Mouse (Mus musculus): ENCODE results near the gene Polr3g. TPM values are rescaled to one million over a fixed set of nuclear protein-coding genes. Genes with fewer than 3 reads are reported as not detected.
"Not testable (repeated sequence)": the region's sequence is repeated elsewhere in the genome, so short reads cannot be mapped to it uniquely, and the experiment has no call there.

Gene Polr3g
- polyA plus RNA-seq, 1 experiment from 2014 or later = 16.1 TPM

DNA sequence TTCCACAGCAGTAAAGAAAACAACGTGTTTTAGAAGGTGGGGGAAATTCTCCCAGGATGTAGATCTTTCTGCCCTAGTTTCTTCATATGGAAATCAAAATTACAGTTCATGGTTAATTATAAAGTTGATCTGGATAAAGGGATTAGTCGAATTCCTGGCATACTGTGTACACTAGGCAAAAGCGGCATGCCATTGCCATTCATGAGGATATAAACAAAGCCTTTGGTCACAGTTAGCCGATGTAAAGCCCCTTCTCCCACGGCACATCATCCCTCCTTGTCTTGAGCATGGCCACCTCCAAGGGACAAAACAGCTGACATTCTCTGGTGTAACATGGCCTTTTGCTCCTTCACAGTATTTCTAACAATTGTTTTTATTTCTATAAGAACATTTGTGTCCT lies 80.2 kb downstream of the Polr3g start:
- Histone ChIP-seq H3K4me2 (ENCODE audit: low read depth, severe bottlenecking) (no peak overlapping the region), H3K4me3 (ENCODE audit: low read depth, low read length) (no peak overlapping the region), H3K4me1 (ENCODE audit: control insufficient read depth, insufficient read depth, low read length) (0 out of 2 replicates have a peak, but pooled peaks cover 2% of the 10 kb centered on the region), H3K36me3 (ENCODE audit: control insufficient read depth, insufficient read depth, low read length) (no peaks in the 10 kb centered on the region), H3K9ac (ENCODE audit: low read length) (no peak overlapping the region), H3K27ac (replicated peaks; ENCODE audit: low read depth, low read length) (no peak overlapping the region), H3K9me3 (ENCODE audit: control insufficient read depth, low read length) (no peaks in the 10 kb centered on the region), H3K27me3 (ENCODE audit: control insufficient read depth, insufficient read depth, low read length) (peaks cover 10% of the 10 kb centered on the region)
- ATAC-seq (ENCODE audit: insufficient number of reproducible peaks, low FRiP score, low TSS enrichment, low read depth) = no peak
- 79% methylated on average over 5 of the region's 5 CpGs for WGBS
- DNase-seq (ENCODE audit: low spot score) = no peak

DNA sequence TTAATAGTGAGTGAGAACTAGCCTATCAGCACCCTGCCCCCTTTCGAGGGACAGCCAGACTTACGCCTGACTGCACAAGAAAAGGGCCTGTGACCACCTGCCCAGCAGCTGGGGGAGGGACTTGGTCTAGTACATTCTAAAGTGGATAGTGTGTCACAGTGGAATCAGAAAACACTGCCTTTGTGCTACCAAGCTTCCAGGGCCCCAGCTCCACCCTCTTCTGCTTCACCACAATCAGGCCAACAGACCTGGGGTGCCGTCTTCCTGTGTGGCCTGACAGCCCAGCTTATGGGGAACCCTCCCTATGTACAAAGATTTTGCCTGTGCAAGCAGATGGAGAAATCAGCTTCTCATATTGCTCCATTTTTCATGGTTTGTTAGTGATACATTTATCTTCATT lies 81.4 kb downstream of the Polr3g start:
- ATAC-seq (ENCODE audit: insufficient number of reproducible peaks, low FRiP score, low TSS enrichment, low read depth) = no peak

DNA sequence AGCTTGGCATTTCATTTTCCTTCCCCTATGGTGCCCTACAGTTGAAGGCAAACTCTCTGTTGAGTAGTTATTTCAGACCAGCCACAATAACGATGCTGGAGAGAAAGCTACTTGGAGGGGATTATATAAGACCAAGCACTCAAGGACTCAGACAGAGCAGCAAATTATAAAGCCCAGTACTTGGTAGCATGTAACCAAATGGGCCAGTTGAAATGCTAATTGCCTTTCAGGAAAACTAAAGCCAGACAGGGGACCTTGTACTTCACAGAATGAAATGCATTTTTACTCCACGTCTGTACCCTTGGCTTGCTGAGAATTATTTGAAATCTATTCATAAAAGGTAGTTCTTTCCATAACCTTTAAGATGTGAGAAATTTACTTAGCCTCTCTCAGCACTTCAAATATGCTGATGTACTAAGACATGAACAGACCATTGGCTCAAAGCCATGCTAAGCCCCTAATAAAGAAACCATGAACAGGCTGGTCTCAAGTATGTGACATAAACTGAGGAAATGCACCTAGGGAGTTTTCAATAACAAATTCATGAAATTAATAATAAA lies 82.1 kb downstream of the Polr3g start:
- Histone ChIP-seq H3K9ac (ENCODE audit: low read length) (no peak overlapping the region), H3K4me3 (ENCODE audit: low read depth, low read length) (no peak overlapping the region), H3K4me1 (ENCODE audit: control insufficient read depth, insufficient read depth, low read length) (0 out of 2 replicates have a peak, but pooled peaks cover 2% of the 10 kb centered on the region), H3K4me2 (ENCODE audit: low read depth, severe bottlenecking) (no peak overlapping the region), H3K27ac (replicated peaks; ENCODE audit: low read depth, low read length) (no peak overlapping the region), H3K9me3 (ENCODE audit: control insufficient read depth, low read length) (no peaks in the 10 kb centered on the region), H3K36me3 (ENCODE audit: control insufficient read depth, insufficient read depth, low read length) (no peaks in the 10 kb centered on the region), H3K27me3 (ENCODE audit: control insufficient read depth, insufficient read depth, low read length) (peaks cover 10% of the 10 kb centered on the region)
- DNase-seq (ENCODE audit: low spot score) (no peak), ATAC-seq (ENCODE audit: insufficient number of reproducible peaks, low FRiP score, low TSS enrichment, low read depth) (no peak)
- 52% methylated on average over 2 of the region's 2 CpGs for WGBS

More for the DNA sequence above, 81.4 kb downstream of the Polr3g start:
- Histone ChIP-seq H3K4me3 (ENCODE audit: low read depth, low read length) (no peak overlapping the region), H3K4me2 (ENCODE audit: low read depth, severe bottlenecking) (no peak overlapping the region), H3K4me1 (ENCODE audit: control insufficient read depth, insufficient read depth, low read length) (0 out of 2 replicates have a peak, but pooled peaks cover 2% of the 10 kb centered on the region), H3K36me3 (ENCODE audit: control insufficient read depth, insufficient read depth, low read length) (no peaks in the 10 kb centered on the region), H3K27me3 (ENCODE audit: control insufficient read depth, insufficient read depth, low read length) (peaks cover 10% of the 10 kb centered on the region), H3K9me3 (ENCODE audit: control insufficient read depth, low read length) (no peaks in the 10 kb centered on the region), H3K27ac (replicated peaks; ENCODE audit: low read depth, low read length) (no peak overlapping the region), H3K9ac (ENCODE audit: low read length) (no peak overlapping the region)
- no peak for DNase-seq (ENCODE audit: low spot score)
- WGBS = 67% methylated on average over 3 of the region's 3 CpGs

DNA sequence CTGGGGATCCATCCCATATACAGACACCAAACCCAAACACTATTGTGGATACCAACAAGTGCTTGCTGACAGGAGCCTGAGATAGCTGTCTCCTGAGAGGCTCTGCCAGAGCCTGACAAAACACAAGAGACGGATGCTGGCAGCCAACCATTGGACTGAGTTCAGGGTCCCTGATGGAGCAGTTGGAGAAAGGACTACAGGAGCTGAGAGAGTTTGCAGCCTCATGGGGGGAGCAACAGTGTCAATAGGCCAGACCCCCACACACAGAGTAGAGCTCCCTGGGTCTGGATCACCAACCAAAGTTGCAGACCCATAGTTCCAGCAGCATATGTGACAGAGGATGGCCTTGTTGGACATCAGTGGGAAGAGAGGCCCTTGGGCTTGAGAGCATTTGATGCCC lies 83.0 kb downstream of the Polr3g start:
- not testable (repeated sequence) for H3K4me1 ChIP-seq (ENCODE audit: control insufficient read depth, insufficient read depth, low read length); H3K27me3 ChIP-seq (ENCODE audit: control insufficient read depth, insufficient read depth, low read length); H3K9me3 ChIP-seq (ENCODE audit: control insufficient read depth, low read length); H3K9ac ChIP-seq (ENCODE audit: low read length); ATAC-seq (ENCODE audit: insufficient number of reproducible peaks, low FRiP score, low TSS enrichment, low read depth); H3K36me3 ChIP-seq (ENCODE audit: control insufficient read depth, insufficient read depth, low read length); H3K4me3 ChIP-seq (ENCODE audit: low read depth, low read length); H3K4me2 ChIP-seq (ENCODE audit: low read depth, severe bottlenecking); DNase-seq (ENCODE audit: low spot score); H3K27ac ChIP-seq (replicated peaks; ENCODE audit: low read depth, low read length)
- 79% methylated on average over 1 of the region's 1 CpGs for WGBS

Other genes with a start within 250 kb of the Polr3g start
- 0.96 and 1.7 TPM in 2 replicates for gene Adgrv1, start 77.9 kb downstream of the Polr3g start, polyA plus RNA-seq (2014; fragmentation: Nextera tagmentation; extraction: Ambion mirVana)
- gene Lysmd3, start 53.4 kb downstream of the Polr3g start, polyA plus RNA-seq (2014; fragmentation: Nextera tagmentation; extraction: Ambion mirVana) = 23.5 and 27.7 TPM in 2 replicates
- gene Mblac2, start 328 bp upstream of the Polr3g start, polyA plus RNA-seq (2014; fragmentation: Nextera tagmentation; extraction: Ambion mirVana) = 3.4 and 4.7 TPM in 2 replicates
- 241 and 257 TPM in 2 replicates for gene Cetn3, start 72.1 kb upstream of the Polr3g start, polyA plus RNA-seq (2014; fragmentation: Nextera tagmentation; extraction: Ambion mirVana)